Mouse (Mus musculus): Measurements from ENCODE around the gene Inpp4a. TPM values are rescaled to one million over a fixed set of nuclear protein-coding genes. Genes with fewer than 3 reads are reported as not detected.

The Inpp4a gene
- polyA plus RNA-seq, 1 experiment, result 4.9 TPM

DNA sequence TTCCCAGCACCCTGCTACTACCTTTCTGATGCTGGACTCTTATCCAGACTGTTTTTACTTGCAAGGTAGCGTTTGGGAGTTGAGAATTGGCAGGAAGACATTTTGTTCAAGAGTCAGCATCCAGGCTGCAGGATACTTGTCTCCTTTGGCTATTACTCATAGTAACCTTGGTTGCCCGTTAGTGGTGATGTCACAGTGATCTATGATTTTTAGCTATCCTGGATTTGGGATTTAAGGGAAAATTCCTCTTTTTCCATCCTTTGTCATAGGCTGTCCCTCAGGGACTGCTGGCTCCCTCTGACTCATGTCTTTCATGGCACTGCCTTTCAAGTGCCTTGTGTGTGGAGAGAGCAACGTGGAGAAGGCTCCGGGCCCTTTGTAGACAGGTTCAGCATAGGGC is 53.8 kb downstream of the Inpp4a start:
- Histone ChIP-seq H3K27me3 (ENCODE audit: control insufficient read depth, insufficient read depth, insufficient read length) (no peaks in the 10 kb centered on the region), H3ac (ENCODE audit: control insufficient read depth, insufficient read length) (no peak overlapping the region), H3K36me3 (ENCODE audit: control insufficient read depth, insufficient read depth) (no peaks in the 10 kb centered on the region), H3K79me2 (ENCODE audit: control insufficient read depth, insufficient read depth) (no peaks in the 10 kb centered on the region), H3K4me2 (ENCODE audit: low read depth) (no peak overlapping the region), H3K4me3 (no peak overlapping the region)
- no peak for TF ChIP-seq MAX (IDR thresholded peaks at IDR 0.05; ENCODE audit: low read depth)
- no peak for TF ChIP-seq MYOG (IDR thresholded peaks at IDR 0.05; ENCODE audit: control insufficient read depth in 1 of 3, insufficient read depth in 1 of 3, insufficient read length in 2 of 3, low read depth in 2 of 3)
- TF ChIP-seq TCF3 (IDR thresholded peaks at IDR 0.05; ENCODE audit: insufficient read length, low read depth), result no peak
- no peak for TF ChIP-seq REST (IDR thresholded peaks at IDR 0.05; ENCODE audit: insufficient read depth, insufficient read length)
- no peak for TF ChIP-seq TCF12 (IDR thresholded peaks at IDR 0.05; ENCODE audit: insufficient read depth, poor library complexity, severe bottlenecking)
- no peak for TF ChIP-seq POLR2A (IDR thresholded peaks at IDR 0.05; ENCODE audit: insufficient read length, low read depth)
- TF ChIP-seq POLR2AphosphoS2 (IDR thresholded peaks at IDR 0.05; ENCODE audit: insufficient read length, low read depth), result no peak
- no peak for TF ChIP-seq MYOD1 (IDR thresholded peaks at IDR 0.05; ENCODE audit: control insufficient read depth in 1 of 3, insufficient read length in 2 of 3, low read depth in 2 of 3)
- TF ChIP-seq USF1 (IDR thresholded peaks at IDR 0.05; ENCODE audit: low read depth), result no peak
- TF ChIP-seq SRF (IDR thresholded peaks at IDR 0.05; ENCODE audit: control insufficient read depth, insufficient read length, low read depth), result no peak
- no peak for TF ChIP-seq CEBPB (IDR thresholded peaks at IDR 0.05; ENCODE audit: insufficient read depth, poor library complexity, severe bottlenecking)
- TF ChIP-seq E2F4 (IDR thresholded peaks at IDR 0.05; ENCODE audit: insufficient read depth), result no peak

- no peak overlapping the region for H3ac ChIP-seq (ENCODE audit: control insufficient read depth, insufficient read length)
- no peaks in the 10 kb centered on the region for H3K79me2 ChIP-seq (ENCODE audit: control insufficient read depth, insufficient read depth)
- H3K27me3 ChIP-seq (ENCODE audit: control insufficient read depth, insufficient read depth, insufficient read length), result no peaks in the 10 kb centered on the region
- H3K36me3 ChIP-seq (ENCODE audit: control insufficient read depth, insufficient read depth), result no peaks in the 10 kb centered on the region
- no peak overlapping the region for H3K4me3 ChIP-seq
- peak in 2 of 3 experiments; percentile 46 to 58 for TF ChIP-seq MYOG (IDR thresholded peaks at IDR 0.05; ENCODE audit: control insufficient read depth in 1 of 3, insufficient read depth in 1 of 3, insufficient read length in 2 of 3, low read depth in 2 of 3)
- TF ChIP-seq POLR2A (IDR thresholded peaks at IDR 0.05; ENCODE audit: insufficient read length, low read depth), result no peak
- peak in 1 of 3 experiments; percentile 24 for TF ChIP-seq MYOD1 (IDR thresholded peaks at IDR 0.05; ENCODE audit: control insufficient read depth in 1 of 3, insufficient read length in 2 of 3, low read depth in 2 of 3)
- no peak overlapping the region for H3K4me2 ChIP-seq (ENCODE audit: low read depth)
Observed at GRCm38 (mm10) chr1:37355492-37355891, 55.8 kb downstream of the Inpp4a start.

DNA sequence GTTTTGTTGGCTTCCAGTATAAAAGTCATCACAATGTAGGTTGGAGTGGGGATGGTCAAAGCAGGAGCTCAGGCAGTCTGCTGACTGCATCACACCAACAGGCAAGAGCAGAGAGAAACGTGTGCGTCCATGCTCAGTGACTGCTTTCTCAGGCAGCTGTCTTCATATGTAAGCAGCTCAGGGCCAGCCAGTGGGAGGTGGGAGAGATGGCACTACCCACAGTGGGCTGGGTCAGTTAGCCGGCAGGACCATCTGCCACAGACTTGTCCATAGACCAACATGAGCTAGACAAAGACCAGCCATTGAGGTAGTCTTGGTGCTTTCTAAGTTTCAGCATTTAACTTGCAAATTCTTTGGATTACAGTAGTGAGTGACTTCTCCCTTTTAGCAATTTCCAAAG is 56.6 kb downstream of the Inpp4a start:
- H3K27me3 ChIP-seq (ENCODE audit: control insufficient read depth, insufficient read depth, insufficient read length), result no peaks in the 10 kb centered on the region
- H3K4me3 ChIP-seq, result no peak overlapping the region
- H3K36me3 ChIP-seq (ENCODE audit: control insufficient read depth, insufficient read depth), result no peaks in the 10 kb centered on the region
- TF ChIP-seq USF1 (IDR thresholded peaks at IDR 0.05; ENCODE audit: low read depth) (no peak), MAX (IDR thresholded peaks at IDR 0.05; ENCODE audit: low read depth) (no peak), POLR2A (IDR thresholded peaks at IDR 0.05; ENCODE audit: insufficient read length, low read depth) (no peak), REST (IDR thresholded peaks at IDR 0.05; ENCODE audit: insufficient read depth, insufficient read length) (no peak), E2F4 (IDR thresholded peaks at IDR 0.05; ENCODE audit: insufficient read depth) (no peak), MYOG (IDR thresholded peaks at IDR 0.05; ENCODE audit: control insufficient read depth in 1 of 3, insufficient read depth in 1 of 3, insufficient read length in 2 of 3, low read depth in 2 of 3) (no peak), POLR2AphosphoS2 (IDR thresholded peaks at IDR 0.05; ENCODE audit: insufficient read length, low read depth) (no peak)
- H3K79me2 ChIP-seq (ENCODE audit: control insufficient read depth, insufficient read depth), result no peaks in the 10 kb centered on the region
- no peak overlapping the region for H3ac ChIP-seq (ENCODE audit: control insufficient read depth, insufficient read length)
- H3K4me2 ChIP-seq (ENCODE audit: low read depth), result no peak overlapping the region

DNA sequence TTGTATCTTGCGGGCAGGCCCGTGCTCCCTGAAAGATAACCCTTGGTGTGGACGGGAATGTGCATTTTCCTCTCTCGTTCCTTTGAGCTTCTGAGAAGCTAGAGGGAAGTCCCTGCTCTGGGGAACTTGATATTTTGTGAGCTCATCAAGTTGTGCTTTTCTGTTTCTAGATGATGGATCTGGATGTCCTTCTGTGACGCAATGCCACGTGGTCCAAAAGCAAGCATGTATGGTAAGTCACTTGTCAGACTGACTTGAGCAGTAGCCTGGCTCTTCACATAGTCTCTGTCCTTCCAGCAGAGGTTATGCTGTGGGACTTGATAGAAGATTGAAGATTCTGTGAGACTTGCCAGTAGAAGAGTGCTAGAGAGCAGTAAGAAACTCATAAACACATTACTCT is 57.5 kb downstream of the Inpp4a start:
- H3K4me2 ChIP-seq (ENCODE audit: low read depth), result no peak overlapping the region
- no peak for TF ChIP-seq TCF3 (IDR thresholded peaks at IDR 0.05; ENCODE audit: insufficient read length, low read depth)
- no peak for TF ChIP-seq MAX (IDR thresholded peaks at IDR 0.05; ENCODE audit: low read depth)
- TF ChIP-seq MYOG (IDR thresholded peaks at IDR 0.05; ENCODE audit: control insufficient read depth in 1 of 3, insufficient read depth in 1 of 3, insufficient read length in 2 of 3, low read depth in 2 of 3), result no peak
- no peak for TF ChIP-seq MYOD1 (IDR thresholded peaks at IDR 0.05; ENCODE audit: control insufficient read depth in 1 of 3, insufficient read length in 2 of 3, low read depth in 2 of 3)
- no peak for TF ChIP-seq USF1 (IDR thresholded peaks at IDR 0.05; ENCODE audit: low read depth)
- no peak for TF ChIP-seq TCF12 (IDR thresholded peaks at IDR 0.05; ENCODE audit: insufficient read depth, poor library complexity, severe bottlenecking)
- no peak for TF ChIP-seq SRF (IDR thresholded peaks at IDR 0.05; ENCODE audit: control insufficient read depth, insufficient read length, low read depth)
- TF ChIP-seq POLR2A (IDR thresholded peaks at IDR 0.05; ENCODE audit: insufficient read length, low read depth), result no peak
- TF ChIP-seq POLR2AphosphoS2 (IDR thresholded peaks at IDR 0.05; ENCODE audit: insufficient read length, low read depth), result no peak
- no peak for TF ChIP-seq REST (IDR thresholded peaks at IDR 0.05; ENCODE audit: insufficient read depth, insufficient read length)
- TF ChIP-seq E2F4 (IDR thresholded peaks at IDR 0.05; ENCODE audit: insufficient read depth), result no peak
- no peak for TF ChIP-seq CEBPB (IDR thresholded peaks at IDR 0.05; ENCODE audit: insufficient read depth, poor library complexity, severe bottlenecking)
- no peak overlapping the region for H3ac ChIP-seq (ENCODE audit: control insufficient read depth, insufficient read length)
- no peaks in the 10 kb centered on the region for H3K79me2 ChIP-seq (ENCODE audit: control insufficient read depth, insufficient read depth)
- no peak overlapping the region for H3K4me3 ChIP-seq
- no peaks in the 10 kb centered on the region for H3K27me3 ChIP-seq (ENCODE audit: control insufficient read depth, insufficient read depth, insufficient read length)
- no peaks in the 10 kb centered on the region for H3K36me3 ChIP-seq (ENCODE audit: control insufficient read depth, insufficient read depth)

DNA sequence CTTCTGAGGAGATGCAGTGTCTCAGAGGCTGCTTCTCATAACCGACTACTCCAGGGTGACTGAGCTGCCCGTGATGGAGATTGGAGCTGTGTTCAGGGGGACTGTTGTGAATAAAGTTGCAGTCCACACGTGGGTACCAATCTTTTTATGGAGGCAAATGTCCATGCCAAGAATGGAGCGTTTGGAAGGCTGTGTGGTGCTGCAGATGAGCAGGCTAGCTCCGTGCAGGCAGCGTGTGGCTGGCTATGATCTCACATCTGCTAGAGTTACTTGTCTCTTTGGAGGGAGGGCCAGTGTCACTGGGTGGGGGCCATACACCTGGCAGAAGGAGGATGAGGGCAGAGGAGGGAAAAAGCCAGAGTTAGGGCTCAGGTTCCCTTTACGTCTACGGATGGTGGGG is 59.0 kb downstream of the Inpp4a start:
- H3K4me3 ChIP-seq, result no peak overlapping the region
- no peak overlapping the region for H3K4me2 ChIP-seq (ENCODE audit: low read depth)
- no peaks in the 10 kb centered on the region for H3K27me3 ChIP-seq (ENCODE audit: control insufficient read depth, insufficient read depth, insufficient read length)
- H3K36me3 ChIP-seq (ENCODE audit: control insufficient read depth, insufficient read depth), result no peaks in the 10 kb centered on the region
- no peak for TF ChIP-seq CEBPB (IDR thresholded peaks at IDR 0.05; ENCODE audit: insufficient read depth, poor library complexity, severe bottlenecking)
- no peak overlapping the region for H3ac ChIP-seq (ENCODE audit: control insufficient read depth, insufficient read length)
- no peaks in the 10 kb centered on the region for H3K79me2 ChIP-seq (ENCODE audit: control insufficient read depth, insufficient read depth)

All from myocyte (in vitro differentiated cells).